Mouse (Mus musculus) limb, embryonic 14.5 days (tissue): ENCODE measurements around the gene Rab9. TPM values are rescaled to one million over a fixed set of nuclear protein-coding genes. Genes with fewer than 3 reads are reported as not detected.

Source experiments
- ATAC-seq: fragments of 200-750 bp; cut with Nextera tagmentation; 2 replicates; pipeline ENCODE4 v1.8.0; 2017; ENCODE audit warnings: low read depth, moderate number of reproducible peaks, moderate TSS enrichment; ENCODE audit not compliant: low FRiP score
- DNase-seq: peaks from one replicate; pipeline ENCODE4 v3.0.0-alpha.2; 2015; ENCODE audit warnings: low spot score
- H3K27ac ChIP-seq: fragments of 300-500 bp; sonication (generic); replicated peaks from 2 replicates; pipeline ENCODE4 v1.5.1; 2014; ENCODE audit warnings: low read depth, mild to moderate bottlenecking, low read length, moderate library complexity, mixed read lengths
- H3K27me3 ChIP-seq: fragments of 300-500 bp; sonication (generic); 2 replicates; pipeline ENCODE4 v1.6.1; 2014; ENCODE audit warnings: low read length, mixed read lengths; ENCODE audit not compliant: control insufficient read depth, insufficient read depth
- H3K36me3 ChIP-seq: fragments of 300-500 bp; sonication (generic); 2 replicates; pipeline ENCODE4 v1.6.1; 2014; ENCODE audit warnings: mild to moderate bottlenecking, low read length, moderate library complexity, mixed read lengths; ENCODE audit not compliant: control insufficient read depth, insufficient read depth
- H3K4me1 ChIP-seq: fragments of 300-500 bp; sonication (generic); 2 replicates; pipeline ENCODE4 v1.6.1; 2014; ENCODE audit warnings: antibody characterized with exemption, low read length, mixed read lengths; ENCODE audit not compliant: control insufficient read depth, insufficient read depth
- H3K4me2 ChIP-seq: fragments of 300-500 bp; sonication (generic); replicated peaks from 2 replicates; pipeline ENCODE4 v1.6.1; 2014; ENCODE audit warnings: low read depth, mild to moderate bottlenecking, low read length, moderate library complexity; ENCODE audit not compliant: severe bottlenecking
- H3K4me3 ChIP-seq: fragments of 300-500 bp; sonication (generic); replicated peaks from 2 replicates; pipeline ENCODE4 v1.5.1; 2014; ENCODE audit warnings: low read length
- H3K9ac ChIP-seq: fragments of 300-500 bp; sonication (generic); 2 replicates; pipeline ENCODE4 v1.6.1; 2014; ENCODE audit warnings: mild to moderate bottlenecking, low read depth, low read length, moderate library complexity; ENCODE audit not compliant: severe bottlenecking
- H3K9me3 ChIP-seq: fragments of 300-500 bp; sonication (generic); 2 replicates; pipeline ENCODE4 v1.6.1; 2016; ENCODE audit warnings: low read length; ENCODE audit not compliant: control insufficient read depth
- POLR2A ChIP-seq: fragments of 200-500 bp; IDR thresholded peaks from 2 replicates; pipeline ENCODE4 v1.8.0; 2012; ENCODE audit warnings: inconsistent platforms, mild to moderate bottlenecking, moderate library complexity, borderline replicate concordance; ENCODE audit not compliant: insufficient read depth, insufficient read length; ENCODE audit errors: extremely low read depth
- WGBS: fragments of 180-500 bp; shearing (Covaris S2); extraction: QIAGEN DNeasy Blood & Tissue Kit; methylation state at CpG from one replicate; pipeline ENCODE4 v1.1.7; 2014; 5-methylcytosine and 5-hydroxymethylcytosine counted together
- polyA plus RNA-seq, 2 experiments: library from polyadenylated mRNA; depleted of rRNA in 1 of 2; stranded (reverse) in 1 of 2; unstranded in 1 of 2; fragments of >200 nt; fragmentation: Nextera tagmentation in 1 of 2; extraction: Ambion mirVana in 1 of 2; gene quantifications; 2 replicates each; pipeline versions ENCODE4 v1.2.1 to v1.2.3; 2012 to 2014

Rab9 gene
- polyA plus RNA-seq, 2 experiments, result 32.3 to 63.1 TPM

DNA sequence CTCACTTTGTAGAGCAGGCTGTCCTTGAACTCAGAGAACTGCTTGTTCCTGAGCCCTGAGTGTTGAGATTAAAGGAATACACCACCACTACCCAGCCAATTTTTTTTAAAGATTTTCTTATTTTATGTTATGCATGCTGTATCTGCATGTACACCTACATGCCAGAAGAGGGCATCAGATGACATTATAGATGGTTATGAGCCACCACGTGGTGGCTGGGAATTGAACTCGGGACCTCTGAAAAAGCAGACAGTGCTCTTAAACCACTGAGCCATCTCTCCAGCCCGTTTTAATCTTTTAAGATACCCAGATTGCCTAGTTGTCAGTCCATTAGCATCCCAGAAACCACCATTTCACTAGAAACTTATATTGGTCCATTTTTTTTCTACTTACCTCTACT, 25.3 kb downstream of the Rab9 start:
- Histone ChIP-seq H3K27ac (no peak overlapping the region), H3K9me3 (no peaks in the 10 kb centered on the region), H3K4me2 (no peak overlapping the region), H3K36me3 (peaks cover 4% of the 10 kb centered on the region; the same call in 1 of the 2 replicates), H3K4me3 (no peak overlapping the region), H3K4me1 (no peaks in the 10 kb centered on the region), H3K27me3 (no peaks in the 10 kb centered on the region), H3K9ac (no peak overlapping the region)
- WGBS, result 74% methylated on average over 3 of the region's 3 CpGs
- no peak for DNase-seq
- no peak for ATAC-seq
- TF ChIP-seq POLR2A, result no peak

DNA sequence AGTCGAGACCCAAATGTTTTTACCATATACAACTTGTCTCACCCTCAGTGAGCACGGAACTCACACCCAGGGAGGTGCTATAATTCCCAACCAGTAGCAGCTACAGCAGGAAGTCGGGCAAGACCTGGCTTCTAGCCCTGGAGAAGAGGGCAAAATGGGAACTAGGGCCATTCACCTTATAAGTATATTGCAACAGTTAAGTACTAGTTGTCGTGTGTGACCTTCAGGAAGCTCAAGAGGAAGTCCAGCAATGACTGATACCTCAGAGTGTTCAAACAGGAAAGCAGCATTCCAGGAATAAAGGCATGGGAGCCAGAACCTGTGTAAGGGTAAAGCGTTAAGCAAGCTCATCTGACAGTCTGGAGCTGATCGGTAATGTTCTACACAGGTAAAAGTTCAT, 26.1 kb downstream of the Rab9 start:
- ATAC-seq, result no peak

DNA sequence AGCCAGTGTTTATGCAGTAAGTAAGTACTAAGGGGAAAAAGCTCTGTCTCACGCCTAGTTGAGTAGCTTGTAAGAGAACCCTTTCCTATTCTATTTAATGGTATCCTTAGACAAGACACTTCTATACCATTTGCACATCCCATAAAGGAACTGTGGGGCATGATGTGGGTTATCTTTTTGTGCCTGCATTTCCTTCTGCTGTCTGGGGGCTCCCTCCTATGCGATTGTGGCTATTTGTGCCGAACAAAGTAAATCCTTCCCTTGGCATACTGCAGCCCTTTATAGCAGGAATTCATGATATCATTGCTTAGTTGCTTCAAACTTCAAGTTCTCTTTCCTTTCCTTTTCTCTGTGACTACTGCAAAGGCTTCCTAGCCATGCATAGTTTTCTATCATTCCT, 35.1 kb downstream of the Rab9 start:
- Histone ChIP-seq H3K4me2 (no peak overlapping the region), H3K9me3 (no peaks in the 10 kb centered on the region), H3K27me3 (no peaks in the 10 kb centered on the region; the same call in 1 of the 2 replicates), H3K4me1 (no peaks in the 10 kb centered on the region), H3K9ac (no peak overlapping the region), H3K36me3 (no peaks in the 10 kb centered on the region), H3K4me3 (no peak overlapping the region), H3K27ac (no peak overlapping the region)
- DNase-seq (no peak), ATAC-seq (no peak)
- TF ChIP-seq POLR2A, result no peak
- 81% methylated on average over 3 of the region's 3 CpGs for WGBS

More for the DNA sequence above, 26.1 kb downstream of the Rab9 start:
- TF ChIP-seq POLR2A, result no peak
- 69% methylated on average over 6 of the region's 6 CpGs for WGBS
- Histone ChIP-seq H3K9me3 (no peaks in the 10 kb centered on the region), H3K4me1 (no peaks in the 10 kb centered on the region), H3K4me2 (no peak overlapping the region), H3K36me3 (peaks cover 4% of the 10 kb centered on the region; the same call in 1 of the 2 replicates), H3K9ac (no peak overlapping the region), H3K27ac (no peak overlapping the region), H3K27me3 (no peaks in the 10 kb centered on the region), H3K4me3 (no peak overlapping the region)
- DNase-seq, result no peak

DNA sequence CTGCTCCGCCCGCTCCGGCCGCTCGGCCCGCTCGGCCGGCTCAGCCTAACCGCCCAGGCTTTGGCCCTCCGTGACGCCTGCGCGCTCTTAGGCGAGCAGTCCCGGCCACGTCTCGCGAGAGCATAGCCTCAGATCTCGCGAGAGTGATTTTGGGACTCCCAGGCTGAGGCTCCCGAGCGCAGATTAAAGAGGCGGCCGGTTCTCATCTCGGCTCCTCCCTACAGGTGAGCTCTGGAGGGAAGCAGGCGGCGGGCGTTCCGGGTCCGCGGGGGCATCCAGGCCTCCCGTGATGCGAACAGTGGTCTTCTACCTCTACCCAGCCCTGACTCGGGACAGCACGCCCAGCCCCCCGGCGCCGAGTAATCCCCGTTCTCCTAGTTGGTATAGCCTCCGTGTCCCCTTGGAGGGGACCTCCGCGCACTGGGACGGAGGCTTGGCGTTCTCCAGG, 39.0 kb downstream of the Rab9 start, which contains the start of gene Ofd1:
Gene Ofd1 (minus strand): TSS at position 89 of the 448 bp plus-strand sequence.
- ATAC-seq (peak; percentile 99), DNase-seq (peak; percentile 92)
- H3K4me1 ChIP-seq, result no peaks in the 10 kb centered on the region
- no peaks in the 10 kb centered on the region for H3K36me3 ChIP-seq
- H3K27ac ChIP-seq, result peak within 1 kb of the TSS; percentile 61; the same call in 1 of the 2 replicates
- H3K4me3 ChIP-seq, result peak within 1 kb of the TSS; percentile 53
- peak within 1 kb of the TSS; percentile 72 for H3K9ac ChIP-seq
- WGBS, result 12% methylated on average over 17 of the region's 44 CpGs
- TF ChIP-seq POLR2A, result no peak; the same call in 1 of the 2 replicates
- no peaks in the 10 kb centered on the region for H3K9me3 ChIP-seq
- peak within 1 kb of the TSS; percentile 49 for H3K4me2 ChIP-seq
- H3K27me3 ChIP-seq, result no peaks in the 10 kb centered on the region; the same call in none of the 2 replicates

DNA sequence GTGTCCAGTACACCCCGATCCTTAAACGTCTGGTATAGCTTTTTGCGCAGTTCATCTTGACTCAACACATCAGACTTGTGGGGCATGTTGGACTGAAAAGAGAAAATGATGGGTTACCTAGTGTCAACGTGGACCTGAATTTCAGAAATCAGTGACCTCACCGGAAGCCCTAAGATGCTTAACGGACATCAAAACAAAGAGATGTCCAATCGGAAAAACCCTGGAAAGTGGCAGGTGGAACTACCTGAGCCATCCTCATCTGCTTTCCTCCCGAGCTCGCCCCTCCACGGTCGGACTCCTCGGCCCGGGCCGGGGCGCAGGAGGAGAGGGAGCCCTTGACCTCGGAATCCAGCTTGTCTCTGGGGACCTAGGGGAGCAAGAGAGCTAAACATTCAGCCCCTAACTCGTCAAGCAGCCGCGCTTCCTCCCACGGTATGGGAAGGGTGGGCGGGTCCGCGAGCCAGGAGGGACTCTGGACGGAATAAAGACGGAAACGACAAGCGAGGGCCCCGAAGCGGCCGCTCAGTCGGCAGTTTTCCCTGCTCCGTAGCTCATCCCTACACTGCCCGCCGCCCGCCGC, 39.5 kb downstream of the Rab9 start, which contains the start of gene Trappc2:
Gene Trappc2 (plus strand): TSS at position 539 of the 580 bp plus-strand sequence.
- H3K9me3 ChIP-seq, result no peaks in the 10 kb centered on the region
- no peaks in the 10 kb centered on the region for H3K4me1 ChIP-seq
- peak within 1 kb of the TSS; percentile 72 for H3K9ac ChIP-seq
- DNase-seq, result peak; percentile 5
- H3K36me3 ChIP-seq, result no peaks in the 10 kb centered on the region
- H3K4me3 ChIP-seq, result peak within 1 kb of the TSS; percentile 53
- ATAC-seq, result peak; percentile 79
- H3K27ac ChIP-seq, result peak within 1 kb of the TSS; percentile 61; the same call in 1 of the 2 replicates
- no peaks in the 10 kb centered on the region; the same call in none of the 2 replicates for H3K27me3 ChIP-seq
- WGBS, result 20% methylated on average over 10 of the region's 36 CpGs
- 0 out of 2 replicates have a peak, but pooled peaks have one; percentile 72 for TF ChIP-seq POLR2A
- H3K4me2 ChIP-seq, result peak within 1 kb of the TSS; percentile 49
